Mouse (Mus musculus) ES-E14 (cell line): ENCODE measurements at regions not wholly inside any gene's neighbourhood (a gene's known extent, or its start where the extent isn't known, plus 50 kb on each side); places are given as distances from the start of the nearest gene placed in this dataset.

Experiments
- CHD2 ChIP-seq: IDR thresholded peaks from 2 replicates; pipeline ENCODE4 v1.6.1; 2014; ENCODE audit warnings: mild to moderate bottlenecking, low read depth, low read length, inconsistent platforms
- MAFK ChIP-seq: IDR thresholded peaks from 2 replicates; pipeline ENCODE4 v1.6.1; 2014; ENCODE audit warnings: mild to moderate bottlenecking, low read depth, low read length, inconsistent platforms; ENCODE audit not compliant: insufficient read depth
- ZC3H11A ChIP-seq: IDR thresholded peaks from 2 replicates; pipeline ENCODE4 v1.6.1; 2012; ENCODE audit warnings: low read depth, mild to moderate bottlenecking, inconsistent platforms, low read length, borderline replicate concordance
- ZNF384 ChIP-seq: IDR thresholded peaks from 2 replicates; pipeline ENCODE4 v1.6.1; 2012; ENCODE audit warnings: low read depth, low read length, inconsistent platforms

DNA sequence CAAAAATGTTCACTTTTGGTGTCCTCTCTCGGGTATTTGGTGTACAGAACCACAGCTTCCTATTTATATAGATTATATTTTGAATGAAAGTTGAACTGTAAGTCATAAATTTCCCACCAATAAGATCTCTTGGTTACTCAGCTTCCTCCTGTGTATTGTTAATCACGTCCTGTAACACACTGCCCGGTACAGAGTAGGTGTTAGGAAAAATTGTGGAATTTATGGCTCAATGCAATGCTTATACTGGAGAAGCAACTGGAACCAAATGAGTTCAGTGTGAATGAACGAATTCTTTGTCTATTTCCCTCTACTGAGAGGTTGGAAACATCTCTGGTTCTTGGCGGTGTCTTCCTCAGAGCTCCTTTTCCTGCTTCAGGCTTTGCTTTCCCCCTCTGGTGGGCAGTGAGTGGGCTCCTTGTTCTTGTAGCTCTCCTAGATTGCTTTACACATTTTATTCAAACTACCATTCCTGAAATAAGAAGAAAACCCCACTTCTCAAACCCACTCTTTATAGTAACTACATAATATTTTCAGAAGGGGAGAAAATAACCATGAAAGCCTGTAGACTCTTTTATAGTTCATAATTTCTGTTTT is 264.4 kb downstream of the D3Ertd751e start:
- TF ChIP-seq MAFK (no peak), ZNF384 (no peak), CHD2 (no peak), ZC3H11A (no peak)
